Mouse (Mus musculus): ENCODE measurements around the gene Zhx3. TPM values are rescaled to one million over a fixed set of nuclear protein-coding genes. Genes with fewer than 3 reads are reported as not detected.
A peak's percentile ranks its signal among the peaks of the same experiment; 100 is the strongest.

The Zhx3 gene
- polyA plus RNA-seq, 1 experiment: 43.0 TPM

DNA sequence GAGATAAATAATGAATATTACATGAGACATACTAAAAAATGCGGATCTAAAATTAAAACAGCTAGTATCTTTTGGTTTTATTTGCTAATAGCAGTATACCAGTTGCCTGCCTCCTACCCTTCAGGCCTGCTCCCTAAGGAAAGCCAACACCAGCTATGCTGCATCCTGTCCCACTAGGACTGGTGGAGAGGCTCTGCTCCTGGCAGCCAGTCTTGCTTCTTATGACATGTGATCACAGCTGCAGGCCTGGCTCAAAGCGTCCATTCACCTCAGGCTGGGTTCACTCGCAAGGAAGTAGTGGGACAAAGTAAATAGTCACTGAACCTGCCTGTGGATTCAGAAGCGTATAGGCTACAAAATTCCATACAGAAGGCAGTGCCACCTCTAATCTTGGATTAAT lies 11.1 kb upstream of the Zhx3 start:
- TF ChIP-seq CTCF (IDR thresholded peaks at IDR 0.05; ENCODE audit: control insufficient read depth, insufficient read depth, insufficient replicate concordance, low read depth, low read length) (no peak), POLR2A (IDR thresholded peaks at IDR 0.05; ENCODE audit: control insufficient read depth, low read depth, low read length) (no peak)
- Histone ChIP-seq H3K27me3 (ENCODE audit: control insufficient read depth, insufficient read depth, low read length) (no peaks in the 10 kb centered on the region), H3K36me3 (ENCODE audit: control insufficient read depth, insufficient read depth, low read length) (no peaks in the 10 kb centered on the region), H3K27ac (ENCODE audit: control insufficient read depth, insufficient read depth, low read depth, low read length) (no peak overlapping the region), H3K4me3 (ENCODE audit: control insufficient read depth, low read depth, low read length) (no peak overlapping the region), H3K4me1 (ENCODE audit: control insufficient read depth, insufficient read depth, low read length) (peaks cover 8% of the 10 kb centered on the region)

DNA sequence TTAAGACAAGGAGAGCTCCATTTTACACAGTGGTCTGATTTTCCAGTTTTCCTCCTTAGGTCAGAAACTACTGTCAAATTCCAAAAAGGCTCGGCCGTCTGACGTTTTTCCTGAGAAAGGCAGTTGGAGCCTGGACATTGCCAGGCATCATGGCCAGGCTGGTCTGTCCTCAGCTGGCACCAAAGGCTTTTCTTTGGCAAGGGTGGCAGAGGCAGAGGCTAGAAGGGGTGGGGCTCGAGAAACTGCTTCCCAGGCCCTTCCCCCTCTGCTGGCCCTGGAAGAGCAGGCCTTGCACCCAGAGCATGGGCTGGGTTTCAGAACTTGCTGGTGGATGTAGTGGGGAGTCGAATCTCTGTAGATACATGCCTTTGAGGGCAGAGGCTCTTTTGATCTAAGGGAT lies 9.6 kb upstream of the Zhx3 start:
- Histone ChIP-seq H3K27ac (ENCODE audit: control insufficient read depth, insufficient read depth, low read depth, low read length) (peak overlapping the region; percentile 45), H3K36me3 (ENCODE audit: control insufficient read depth, insufficient read depth, low read length) (no peaks in the 10 kb centered on the region), H3K4me1 (ENCODE audit: control insufficient read depth, insufficient read depth, low read length) (no peaks in the 10 kb centered on the region; the same call in 1 of the 2 replicates), H3K4me3 (ENCODE audit: control insufficient read depth, low read depth, low read length) (no peak overlapping the region), H3K27me3 (ENCODE audit: control insufficient read depth, insufficient read depth, low read length) (no peaks in the 10 kb centered on the region)
- TF ChIP-seq CTCF (IDR thresholded peaks at IDR 0.05; ENCODE audit: control insufficient read depth, insufficient read depth, insufficient replicate concordance, low read depth, low read length) (no peak), POLR2A (IDR thresholded peaks at IDR 0.05; ENCODE audit: control insufficient read depth, low read depth, low read length) (no peak)

DNA sequence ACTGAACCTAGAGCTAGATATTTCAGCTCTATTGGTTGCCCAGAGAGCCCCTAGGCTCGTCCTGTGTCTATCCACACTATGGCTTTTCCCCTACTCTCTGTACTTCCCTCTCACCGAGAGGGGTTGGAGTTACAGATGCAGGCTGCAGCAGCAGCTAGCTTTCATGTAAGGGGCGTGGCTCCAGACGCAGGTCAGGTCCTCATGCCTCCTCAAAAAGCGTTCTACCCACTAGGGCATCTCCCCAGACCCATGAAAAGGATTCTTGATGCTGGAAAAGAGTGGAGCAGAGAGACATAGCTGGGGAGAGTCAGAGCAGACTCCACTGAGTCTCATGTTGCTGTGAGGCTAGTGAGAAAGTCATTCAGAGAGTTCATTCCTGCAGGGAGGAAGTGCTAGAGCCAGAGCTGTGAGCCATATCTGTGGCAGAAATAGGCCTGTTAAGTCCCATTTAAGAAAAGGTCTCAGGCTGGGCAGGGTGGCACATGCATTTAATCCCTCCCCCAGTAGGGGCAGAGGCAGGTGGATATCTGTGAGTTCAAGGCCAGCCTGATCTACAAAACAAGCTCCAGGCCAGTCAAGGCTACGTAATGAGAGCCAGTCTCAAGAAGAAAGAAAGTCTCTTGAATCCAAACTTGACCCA lies 8.8 kb upstream of the Zhx3 start:
- TF ChIP-seq CTCF (IDR thresholded peaks at IDR 0.05; ENCODE audit: control insufficient read depth, insufficient read depth, insufficient replicate concordance, low read depth, low read length): no peak
- H3K4me1 ChIP-seq (ENCODE audit: control insufficient read depth, insufficient read depth, low read length): no peaks in the 10 kb centered on the region
- H3K4me3 ChIP-seq (ENCODE audit: control insufficient read depth, low read depth, low read length): no peak overlapping the region
- peak overlapping the region; percentile 12 for H3K27ac ChIP-seq (ENCODE audit: control insufficient read depth, insufficient read depth, low read depth, low read length)
- no peaks in the 10 kb centered on the region for H3K27me3 ChIP-seq (ENCODE audit: control insufficient read depth, insufficient read depth, low read length)
- no peaks in the 10 kb centered on the region for H3K36me3 ChIP-seq (ENCODE audit: control insufficient read depth, insufficient read depth, low read length)

DNA sequence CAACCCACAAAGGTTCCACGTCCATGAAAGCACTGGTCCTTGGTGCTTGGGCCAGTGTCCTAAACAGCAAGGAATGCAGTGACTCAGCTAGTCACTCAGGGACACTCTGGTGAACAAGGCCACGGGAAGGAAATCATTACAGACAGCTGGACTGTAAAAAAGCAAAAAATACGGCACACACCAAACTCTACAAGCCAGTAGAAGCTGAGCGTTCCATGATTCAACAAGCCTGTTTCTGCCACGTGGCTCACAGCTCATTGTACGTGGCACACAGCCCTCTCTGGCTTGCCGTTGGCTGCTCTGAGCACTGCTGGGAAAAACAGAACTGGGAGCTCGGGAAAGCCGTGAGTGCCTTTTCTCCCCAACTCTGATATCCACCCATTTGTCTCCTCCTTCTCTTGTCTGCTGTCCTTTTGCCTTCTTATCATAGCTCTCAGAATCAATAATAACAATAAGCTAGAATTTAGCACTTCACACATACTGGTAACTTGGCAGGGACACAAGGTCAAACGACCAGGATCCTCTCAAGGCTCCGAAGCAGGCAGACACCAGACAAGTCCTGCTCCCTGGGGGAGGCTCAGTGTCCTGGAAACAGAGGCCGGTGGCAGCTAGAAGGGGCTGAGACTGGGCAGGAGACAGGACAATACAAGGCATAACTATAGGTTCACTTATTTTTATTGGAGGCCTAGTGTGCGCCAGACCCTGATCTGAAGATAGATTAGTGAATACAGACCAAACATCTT lies 7.8 kb upstream of the Zhx3 start, which contains the start of gene Lpin3:
TSS of gene Lpin3 (plus strand) at position 218 of the 743 bp plus-strand sequence.
- no peak within 1 kb of the TSS for H3K4me3 ChIP-seq (ENCODE audit: control insufficient read depth, low read depth, low read length)
- no peak for TF ChIP-seq POLR2A (IDR thresholded peaks at IDR 0.05; ENCODE audit: control insufficient read depth, low read depth, low read length)
- no peak for TF ChIP-seq CTCF (IDR thresholded peaks at IDR 0.05; ENCODE audit: control insufficient read depth, insufficient read depth, insufficient replicate concordance, low read depth, low read length)
- peak within 1 kb of the TSS; percentile 72 for H3K27ac ChIP-seq (ENCODE audit: control insufficient read depth, insufficient read depth, low read depth, low read length)
- no peaks in the 10 kb centered on the region for H3K4me1 ChIP-seq (ENCODE audit: control insufficient read depth, insufficient read depth, low read length)
- H3K36me3 ChIP-seq (ENCODE audit: control insufficient read depth, insufficient read depth, low read length): no peaks in the 10 kb centered on the region
- no peaks in the 10 kb centered on the region for H3K27me3 ChIP-seq (ENCODE audit: control insufficient read depth, insufficient read depth, low read length)

DNA sequence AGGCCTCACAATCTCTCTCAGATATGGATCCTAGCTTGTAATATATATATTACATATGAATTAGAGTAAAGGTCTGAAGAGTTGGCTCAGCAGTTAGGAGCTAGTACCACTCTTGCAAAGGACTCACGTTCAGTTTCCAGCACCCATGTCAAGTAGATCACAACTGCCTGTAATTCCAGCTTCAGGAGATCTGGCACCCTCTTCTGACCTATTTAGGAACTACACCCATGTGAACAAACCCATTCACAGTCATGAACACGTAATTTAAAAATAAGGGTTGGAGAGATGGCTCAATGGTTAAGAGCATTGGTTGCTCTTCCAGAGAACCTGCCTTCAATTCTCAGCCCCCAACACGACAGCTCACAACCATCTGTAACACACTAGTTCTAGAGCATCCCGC lies 3.3 kb upstream of the Zhx3 start:
- no peak overlapping the region for H3K4me3 ChIP-seq (ENCODE audit: control insufficient read depth, low read depth, low read length)
- no peak overlapping the region for H3K27ac ChIP-seq (ENCODE audit: control insufficient read depth, insufficient read depth, low read depth, low read length)
- no peaks in the 10 kb centered on the region for H3K27me3 ChIP-seq (ENCODE audit: control insufficient read depth, insufficient read depth, low read length)
- no peaks in the 10 kb centered on the region for H3K36me3 ChIP-seq (ENCODE audit: control insufficient read depth, insufficient read depth, low read length)
- TF ChIP-seq POLR2A (IDR thresholded peaks at IDR 0.05; ENCODE audit: control insufficient read depth, low read depth, low read length) (no peak), CTCF (IDR thresholded peaks at IDR 0.05; ENCODE audit: control insufficient read depth, insufficient read depth, insufficient replicate concordance, low read depth, low read length) (no peak)
- H3K4me1 ChIP-seq (ENCODE audit: control insufficient read depth, insufficient read depth, low read length): no peaks in the 10 kb centered on the region; the same call in 1 of the 2 replicates

DNA sequence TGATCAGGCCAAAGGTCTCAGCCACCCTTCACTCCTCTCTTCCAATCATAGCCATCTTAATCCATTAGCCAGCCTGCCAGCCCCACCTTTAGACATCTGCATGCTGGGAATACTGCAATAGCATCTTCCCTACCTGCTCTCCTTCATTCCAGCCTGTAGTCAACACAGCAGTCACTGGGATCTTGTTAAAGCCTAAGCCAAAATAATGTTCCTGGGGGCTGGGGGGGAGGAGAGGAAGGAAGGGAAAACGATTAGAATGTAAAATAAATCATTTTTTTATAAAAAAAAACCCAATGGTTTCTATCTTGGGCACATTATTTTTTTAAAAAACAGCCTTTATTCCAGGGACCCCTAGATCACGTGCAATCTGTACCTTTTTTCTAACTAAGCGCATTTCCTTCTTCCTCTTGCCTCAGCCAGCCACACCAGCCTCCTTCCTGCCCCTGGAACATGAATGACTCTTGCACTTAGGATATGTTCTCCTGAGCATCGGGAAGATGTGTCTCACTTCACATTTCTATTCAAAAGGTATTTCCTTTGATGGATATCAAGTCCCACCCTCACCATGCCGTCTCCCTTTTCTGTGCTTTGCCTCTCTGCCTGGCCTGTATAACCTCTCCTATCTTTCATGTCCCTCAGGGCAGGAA lies 1.6 kb upstream of the Zhx3 start:
- H3K36me3 ChIP-seq (ENCODE audit: control insufficient read depth, insufficient read depth, low read length): no peaks in the 10 kb centered on the region
- H3K27ac ChIP-seq (ENCODE audit: control insufficient read depth, insufficient read depth, low read depth, low read length): no peak overlapping the region
- no peak overlapping the region for H3K4me3 ChIP-seq (ENCODE audit: control insufficient read depth, low read depth, low read length)
- TF ChIP-seq CTCF (IDR thresholded peaks at IDR 0.05; ENCODE audit: control insufficient read depth, insufficient read depth, insufficient replicate concordance, low read depth, low read length): no peak
- TF ChIP-seq POLR2A (IDR thresholded peaks at IDR 0.05; ENCODE audit: control insufficient read depth, low read depth, low read length): no peak
- no peaks in the 10 kb centered on the region; the same call in 1 of the 2 replicates for H3K4me1 ChIP-seq (ENCODE audit: control insufficient read depth, insufficient read depth, low read length)
- no peaks in the 10 kb centered on the region for H3K27me3 ChIP-seq (ENCODE audit: control insufficient read depth, insufficient read depth, low read length)

DNA sequence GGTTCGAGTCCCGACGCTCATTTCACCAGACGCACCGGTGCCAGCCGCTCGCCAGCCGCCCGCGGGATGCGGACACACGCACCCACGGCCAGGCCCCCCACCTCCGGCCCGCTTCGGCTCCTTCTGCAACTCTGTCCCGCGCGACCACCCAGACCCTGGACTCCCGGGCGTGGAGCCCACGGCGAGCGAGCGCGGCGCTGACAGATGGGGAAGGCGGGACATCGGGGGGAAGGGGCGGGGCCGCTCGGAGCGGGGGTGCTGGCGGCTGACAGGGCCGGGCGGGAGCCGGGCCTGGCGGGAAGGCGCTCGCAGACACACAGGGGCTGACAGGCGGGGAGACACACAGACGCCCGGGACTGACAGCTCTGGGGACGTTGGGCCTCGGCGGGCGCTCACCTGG lies 403 bp downstream of the Zhx3 start:
- Histone ChIP-seq H3K27ac (ENCODE audit: control insufficient read depth, insufficient read depth, low read depth, low read length) (peak overlapping the region; percentile 95), H3K27me3 (ENCODE audit: control insufficient read depth, insufficient read depth, low read length) (no peaks in the 10 kb centered on the region), H3K4me3 (ENCODE audit: control insufficient read depth, low read depth, low read length) (peak overlapping the region; percentile 86), H3K36me3 (ENCODE audit: control insufficient read depth, insufficient read depth, low read length) (no peaks in the 10 kb centered on the region), H3K4me1 (ENCODE audit: control insufficient read depth, insufficient read depth, low read length) (no peaks in the 10 kb centered on the region; the same call in 1 of the 2 replicates)
- 0 out of 2 replicates have a peak, but pooled peaks have one; percentile 8 for TF ChIP-seq POLR2A (IDR thresholded peaks at IDR 0.05; ENCODE audit: control insufficient read depth, low read depth, low read length)
- no peak for TF ChIP-seq CTCF (IDR thresholded peaks at IDR 0.05; ENCODE audit: control insufficient read depth, insufficient read depth, insufficient replicate concordance, low read depth, low read length)

Data from testis, adult 2 months (tissue).